Mouse (Mus musculus) neural tube, embryonic 10.5 days (tissue): ENCODE results near the gene Usp30.
A peak's percentile ranks its signal among the peaks of the same experiment; 100 is the strongest.

ENCODE experiments used
- DNase-seq: peaks from one replicate; pipeline ENCODE4 v3.0.0-alpha.2; 2017; ENCODE audit warnings: low spot score; ENCODE audit errors: extremely low spot score

Usp30 gene

GRCm38 (mm10) chr5:114066601-114067000 lies 1.3 kb downstream of the Usp30 start:
- no peak for DNase-seq

DNA sequence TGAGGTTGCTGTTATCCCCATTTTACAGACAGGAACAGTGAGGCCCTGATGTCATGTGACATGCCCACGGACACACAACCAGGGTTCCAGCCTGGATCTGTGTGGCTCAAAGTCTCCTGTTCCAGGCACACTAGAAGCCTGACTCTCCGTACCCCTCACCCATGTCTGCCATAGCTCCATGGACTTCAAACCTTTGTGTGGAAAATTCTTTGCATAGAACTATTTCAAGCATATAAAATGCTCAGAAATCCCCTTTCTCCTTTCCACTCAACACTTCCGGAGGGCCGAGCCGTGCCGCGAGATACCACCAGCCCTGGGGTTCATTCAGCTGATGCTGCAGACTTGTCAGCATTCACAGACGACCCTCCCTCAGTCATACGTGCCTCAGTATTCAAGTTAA lies 2.3 kb downstream of the Usp30 start:
- DNase-seq = no peak

- DNase-seq = no peak
Observed at GRCm38 (mm10) chr5:114067982-114068381, 2.7 kb downstream of the Usp30 start.

DNA sequence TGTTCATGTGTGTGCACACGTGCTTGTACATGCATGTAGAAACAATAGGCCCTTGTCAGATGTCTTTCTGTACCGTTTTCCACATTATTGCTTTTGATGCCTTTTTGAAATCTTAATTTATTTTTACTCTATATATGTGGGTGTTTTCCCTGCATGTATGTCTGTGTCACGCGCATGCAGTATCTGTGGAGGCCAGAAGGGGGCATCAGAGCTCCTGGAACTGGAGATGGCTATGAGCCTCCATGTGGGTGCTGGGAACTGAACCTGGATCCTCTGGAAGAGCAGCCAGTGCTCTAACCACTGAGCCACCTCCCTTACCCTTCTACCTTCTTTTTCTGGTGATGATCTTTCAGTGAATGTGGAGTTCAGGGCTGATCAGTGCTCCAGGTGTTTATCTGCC lies 5.6 kb downstream of the Usp30 start:
- DNase-seq = no peak

- peak; percentile 44 for DNase-seq
Observed at GRCm38 (mm10) chr5:114072262-114072661, 7.0 kb downstream of the Usp30 start.

- no peak for DNase-seq
Observed at GRCm38 (mm10) chr5:114077009-114077408, 11.7 kb downstream of the Usp30 start.

DNA sequence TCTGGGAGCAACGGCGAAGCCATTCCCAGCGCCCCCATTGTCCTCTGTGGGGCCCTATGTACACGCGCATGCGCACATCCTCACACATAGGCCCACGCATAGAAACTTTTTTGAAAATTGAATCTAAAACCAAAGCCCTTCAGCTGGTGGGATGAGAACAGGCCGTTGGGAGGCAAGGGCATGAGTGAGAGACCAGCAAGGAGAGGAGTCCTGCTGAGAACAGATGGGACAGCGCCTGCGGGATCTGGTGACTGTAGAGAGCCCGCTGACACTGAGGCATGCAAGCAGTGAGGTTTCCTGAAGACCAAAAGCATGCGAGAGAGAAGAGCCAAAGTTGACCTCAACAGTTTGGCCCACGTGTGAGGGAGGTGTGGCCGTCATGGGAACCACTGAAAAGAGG lies 20.2 kb downstream of the Usp30 start:
- no peak for DNase-seq

- DNase-seq = no peak
Observed at GRCm38 (mm10) chr5:114087875-114088480, 22.7 kb downstream of the Usp30 start.

GRCm38 (mm10) chr5:114090421-114091013 lies 25.3 kb downstream of the Usp30 start:
- no peak for DNase-seq

DNA sequence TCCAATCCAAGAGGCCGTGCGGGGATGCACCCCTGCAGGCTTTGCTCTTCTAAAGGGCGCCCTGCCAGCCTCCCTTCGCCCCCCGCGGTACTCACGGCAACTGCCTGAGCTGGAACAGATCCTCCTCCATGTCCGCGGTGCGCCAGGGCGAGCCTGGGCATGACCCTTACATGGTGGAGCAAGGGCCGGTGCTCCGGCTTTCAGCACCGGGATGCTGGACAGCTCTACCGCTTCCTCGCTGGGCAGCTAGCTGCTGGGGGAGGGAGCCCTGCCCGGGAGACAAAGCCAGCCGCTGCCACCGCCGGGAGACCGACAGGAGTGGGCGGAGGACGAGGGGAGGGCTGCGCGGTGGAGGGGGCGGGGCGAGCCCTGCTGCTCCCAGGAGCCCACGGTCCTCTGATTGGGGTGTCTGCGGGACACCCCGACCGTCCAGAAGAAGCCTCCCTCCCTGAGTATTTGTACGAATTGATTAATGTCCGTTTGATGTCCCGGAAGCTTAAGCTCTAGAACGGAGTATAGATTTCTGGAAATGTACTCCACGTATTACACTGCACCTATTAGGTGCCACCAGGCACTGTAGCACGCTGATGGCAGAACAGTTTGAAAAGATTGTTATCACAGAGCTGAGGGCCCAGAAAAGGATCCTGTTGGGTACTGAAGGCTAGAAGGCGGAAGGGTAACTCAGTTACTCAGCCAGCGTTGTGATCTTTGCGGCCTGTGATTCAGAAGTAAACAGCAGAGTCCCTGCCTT lies 26.0 kb downstream of the Usp30 start, which contains the start of gene Svop:
Gene Svop, minus strand, starts transcription at position 514 of the 751 bp plus-strand sequence.
- peak; percentile 88 for DNase-seq

DNA sequence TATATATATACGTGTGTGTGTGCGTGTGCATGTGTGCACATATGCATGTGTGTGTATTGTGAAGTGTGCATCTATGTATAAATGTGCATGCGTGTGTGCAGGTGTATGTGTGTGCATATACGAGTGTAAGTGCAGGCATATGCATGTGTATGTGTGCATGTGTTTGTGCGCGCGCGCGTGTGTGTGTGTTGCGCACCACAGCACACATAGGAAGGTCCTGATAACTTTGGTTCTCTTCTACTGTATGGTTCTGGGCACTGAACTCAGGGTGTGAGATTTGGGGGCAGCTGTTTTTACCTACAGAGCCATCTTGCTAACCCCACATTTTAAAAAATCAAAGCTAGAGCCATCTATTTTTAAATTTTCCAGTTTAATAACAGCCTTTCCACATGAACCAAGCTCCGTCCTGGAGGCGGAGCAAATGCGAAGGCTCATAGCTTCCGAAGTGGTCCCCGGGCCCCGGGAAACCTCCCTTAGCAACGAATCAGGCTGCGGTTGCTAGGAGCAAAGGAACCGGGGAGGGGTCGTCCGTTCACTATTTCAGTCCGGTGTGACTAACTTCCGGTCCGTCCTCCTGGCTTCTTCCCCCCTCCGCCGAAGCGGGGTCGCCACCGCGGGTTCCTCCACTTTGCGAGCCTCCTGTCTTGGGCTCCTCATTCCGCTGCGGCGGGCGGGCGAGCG lies 34.6 kb downstream of the Usp30 start:
- DNase-seq = peak; percentile 96

GRCm38 (mm10) chr5:114100390-114101099 lies 35.3 kb downstream of the Usp30 start:
- no peak for DNase-seq

GRCm38 (mm10) chr5:114101873-114102272 lies 36.6 kb downstream of the Usp30 start:
- DNase-seq = no peak

GRCm38 (mm10) chr5:114102807-114103206 lies 37.5 kb downstream of the Usp30 start:
- no peak for DNase-seq

- DNase-seq = no peak
Observed at GRCm38 (mm10) chr5:114106391-114106935, 41.2 kb downstream of the Usp30 start.

- no peak for DNase-seq
Observed at GRCm38 (mm10) chr5:114113334-114113733, 48.1 kb downstream of the Usp30 start.

DNA sequence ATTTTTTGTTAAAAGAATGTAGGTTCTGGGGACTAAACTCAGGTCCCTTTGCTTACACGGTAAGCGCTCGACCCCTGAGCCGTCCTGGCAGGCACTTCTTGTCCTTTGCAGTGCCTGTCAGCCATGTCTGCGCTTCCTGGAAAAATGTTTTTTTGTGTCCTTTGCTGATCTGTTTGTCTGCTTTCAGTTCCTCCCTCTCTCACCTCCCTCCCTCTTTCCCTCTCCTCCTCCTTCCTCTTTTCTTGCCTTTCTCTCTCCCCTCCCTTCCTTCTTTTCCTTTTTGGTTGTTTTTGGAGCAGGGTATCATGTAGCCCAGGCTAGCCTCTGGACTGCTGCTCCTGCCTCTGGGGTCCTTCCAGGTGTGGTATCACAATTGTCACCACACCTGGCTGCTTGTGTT lies 49.8 kb downstream of the Usp30 start:
- DNase-seq = no peak

DNA sequence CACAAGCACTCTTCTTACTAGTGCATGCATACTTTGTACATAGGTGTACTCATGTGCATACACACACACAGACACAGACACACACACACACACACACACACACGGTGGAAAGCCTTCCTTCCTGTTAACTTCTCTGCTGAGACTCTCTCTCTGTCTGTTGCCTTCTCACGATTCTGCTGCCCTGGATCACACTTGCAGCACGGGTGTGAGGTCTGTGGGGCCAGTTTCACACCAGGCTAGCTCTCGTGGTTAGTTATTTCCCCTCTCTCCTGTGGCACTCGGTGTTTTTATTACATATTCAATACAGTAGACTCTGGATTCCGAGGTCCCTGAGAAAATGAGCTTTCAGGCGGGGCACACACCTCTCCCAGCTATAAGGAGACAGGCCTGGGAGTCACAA lies 51.3 kb downstream of the Usp30 start:
- no peak for DNase-seq

DNA sequence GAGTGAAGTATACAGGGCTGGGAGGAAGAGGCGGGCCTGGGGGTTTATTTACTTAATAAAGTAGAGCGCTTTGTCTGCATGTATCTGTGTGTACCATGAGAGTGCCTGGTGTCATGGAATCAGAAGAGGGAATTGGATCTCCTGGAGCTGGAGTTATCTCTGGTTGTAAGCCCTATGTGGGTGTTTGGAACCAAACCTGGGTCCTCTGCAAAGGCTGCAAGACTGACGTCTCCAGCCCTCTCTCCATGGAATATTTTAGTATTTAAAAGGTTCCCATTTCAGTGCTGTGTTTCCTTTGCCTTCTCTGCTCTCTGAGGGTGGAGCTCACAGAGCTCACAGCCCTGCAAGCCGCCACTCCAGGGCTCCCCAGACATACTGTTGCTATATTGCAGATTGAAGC lies 54.5 kb downstream of the Usp30 start:
- no peak for DNase-seq

DNA sequence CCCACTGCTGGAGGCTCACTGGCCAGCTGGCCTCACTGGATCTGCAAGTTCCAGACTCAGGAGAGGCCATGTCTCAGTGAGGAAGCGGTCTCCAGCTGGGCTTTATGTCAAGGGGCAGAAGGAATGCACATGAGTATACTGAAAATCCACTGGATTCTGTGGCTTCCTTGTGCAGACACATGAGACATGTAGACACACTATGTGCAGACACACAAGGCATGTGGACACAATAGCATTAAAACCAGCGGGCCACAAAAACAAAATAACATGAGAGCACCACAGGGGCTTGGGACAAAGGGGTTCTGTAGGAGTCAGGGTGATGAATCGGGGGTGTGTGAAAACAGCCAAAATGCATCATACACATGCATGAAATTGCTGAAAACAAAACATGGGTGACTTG lies 60.7 kb downstream of the Usp30 start:
- no peak for DNase-seq
